Mouse (Mus musculus): Measurements from ENCODE around the gene Ppm1e. TPM values are rescaled to one million over a fixed set of nuclear protein-coding genes. Genes with fewer than 3 reads are reported as not detected.

Ppm1e gene
- polyA plus RNA-seq, 1 experiment from 2014 or later = 4.9 TPM

DNA sequence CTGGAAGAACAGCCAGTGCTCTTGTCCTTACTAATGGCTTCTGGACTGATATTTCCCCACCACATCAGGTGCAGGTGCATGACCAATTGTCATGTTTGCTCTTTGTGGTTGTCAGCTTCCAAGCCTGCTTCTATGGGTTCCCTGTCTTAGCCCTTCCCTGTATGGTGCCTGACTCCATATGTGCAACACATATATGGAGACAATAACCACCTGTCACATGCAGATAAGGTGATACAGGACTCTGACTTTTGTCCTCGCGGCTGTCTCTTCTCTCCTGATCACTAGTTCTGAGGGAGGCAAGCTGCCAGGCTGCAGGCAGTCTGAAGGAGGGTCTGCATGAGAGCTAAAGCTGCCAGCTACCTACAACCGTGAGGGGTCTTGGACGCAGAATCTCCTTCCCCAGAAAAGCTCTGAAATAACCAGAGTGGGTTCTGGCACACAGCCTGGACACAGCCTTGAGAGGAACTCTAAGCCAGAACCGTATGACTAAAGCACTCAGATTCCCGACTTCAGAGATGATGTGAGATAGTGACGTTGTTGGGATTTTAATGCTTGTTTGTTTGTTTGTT, 76.8 kb downstream of the Ppm1e start:
- 55% methylated on average over 7 of the region's 7 CpGs for WGBS
- Histone ChIP-seq H3K27me3 (ENCODE audit: control insufficient read depth, insufficient read depth, low read length) (no peaks in the 10 kb centered on the region), H3K9me3 (replicated peaks; ENCODE audit: control insufficient read depth, low read length) (0 out of 2 replicates have a peak, but pooled peaks cover 3% of the 10 kb centered on the region), H3K4me1 (ENCODE audit: control insufficient read depth, insufficient read depth, low read length) (peaks cover under 1% of the 10 kb centered on the region), H3K36me3 (ENCODE audit: control insufficient read depth, insufficient read depth) (no peaks in the 10 kb centered on the region), H3K9ac (ENCODE audit: low read length) (no peak overlapping the region), H3K27ac (ENCODE audit: low read length) (no peak overlapping the region), H3K4me3 (ENCODE audit: low read length) (no peak overlapping the region), H3K4me2 (ENCODE audit: low read depth, low read length) (no peak overlapping the region)
- ATAC-seq (replicated peaks; ENCODE audit: extremely low read depth, insufficient read depth, low FRiP score) = no peak

DNA sequence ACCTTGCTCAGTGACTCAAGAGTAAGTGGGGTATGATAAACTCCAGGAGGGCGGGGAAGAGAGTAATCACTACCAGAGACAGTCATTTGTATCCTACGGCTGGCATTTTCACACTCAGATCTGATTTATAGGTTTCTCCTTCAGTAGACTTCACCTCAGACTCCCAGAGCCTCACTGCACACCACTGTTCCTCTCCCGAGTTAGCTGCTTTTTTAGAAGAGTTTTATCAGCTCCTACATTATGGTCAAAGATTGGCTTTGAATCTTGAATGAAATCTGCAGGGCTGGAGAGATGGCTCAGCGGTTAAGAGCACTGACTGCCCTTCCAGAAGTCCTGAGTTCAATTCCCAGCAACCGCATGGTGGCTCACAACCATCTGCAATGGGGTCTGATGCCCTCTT, 79.4 kb downstream of the Ppm1e start:
- H3K36me3 ChIP-seq (ENCODE audit: control insufficient read depth, insufficient read depth) = no peaks in the 10 kb centered on the region
- H3K9ac ChIP-seq (ENCODE audit: low read length) = no peak overlapping the region
- H3K27me3 ChIP-seq (ENCODE audit: control insufficient read depth, insufficient read depth, low read length) = no peaks in the 10 kb centered on the region
- H3K27ac ChIP-seq (ENCODE audit: low read length) = no peak overlapping the region
- ATAC-seq (replicated peaks; ENCODE audit: extremely low read depth, insufficient read depth, low FRiP score) = no peak
- no peaks in the 10 kb centered on the region for H3K9me3 ChIP-seq (replicated peaks; ENCODE audit: control insufficient read depth, low read length)
- H3K4me3 ChIP-seq (ENCODE audit: low read length) = no peak overlapping the region
- H3K4me2 ChIP-seq (ENCODE audit: low read depth, low read length) = no peak overlapping the region
- 60% methylated on average over 5 of the region's 5 CpGs for WGBS
- peaks cover 13% of the 10 kb centered on the region for H3K4me1 ChIP-seq (ENCODE audit: control insufficient read depth, insufficient read depth, low read length)

DNA sequence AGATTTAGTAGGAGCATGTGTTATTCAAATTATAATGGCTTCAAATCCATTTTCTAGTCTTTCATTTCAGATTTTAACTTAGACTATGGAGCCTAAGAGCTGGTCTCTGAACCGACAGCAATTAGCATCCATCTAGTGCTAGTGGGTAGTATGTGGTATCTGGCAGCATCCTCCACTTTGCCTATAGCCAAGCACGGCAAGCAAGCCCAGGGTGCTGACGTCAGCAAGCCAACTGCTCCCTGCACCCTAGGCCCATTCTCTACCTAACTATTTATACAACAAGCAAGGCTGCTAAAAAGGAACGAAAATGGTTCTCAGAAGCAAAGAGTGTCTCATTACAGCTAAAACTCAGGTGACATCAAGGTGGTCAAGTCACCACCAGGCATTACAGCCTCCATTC, 80.0 kb downstream of the Ppm1e start:
- no peaks in the 10 kb centered on the region for H3K27me3 ChIP-seq (ENCODE audit: control insufficient read depth, insufficient read depth, low read length)
- no peaks in the 10 kb centered on the region for H3K36me3 ChIP-seq (ENCODE audit: control insufficient read depth, insufficient read depth)
- H3K9me3 ChIP-seq (replicated peaks; ENCODE audit: control insufficient read depth, low read length) = no peaks in the 10 kb centered on the region
- H3K9ac ChIP-seq (ENCODE audit: low read length) = no peak overlapping the region
- peaks cover 13% of the 10 kb centered on the region for H3K4me1 ChIP-seq (ENCODE audit: control insufficient read depth, insufficient read depth, low read length)
- ATAC-seq (replicated peaks; ENCODE audit: extremely low read depth, insufficient read depth, low FRiP score) = no peak
- H3K4me2 ChIP-seq (ENCODE audit: low read depth, low read length) = no peak overlapping the region
- no peak overlapping the region for H3K27ac ChIP-seq (ENCODE audit: low read length)
- no peak overlapping the region for H3K4me3 ChIP-seq (ENCODE audit: low read length)
- WGBS = 76% methylated on average over 4 of the region's 4 CpGs

DNA sequence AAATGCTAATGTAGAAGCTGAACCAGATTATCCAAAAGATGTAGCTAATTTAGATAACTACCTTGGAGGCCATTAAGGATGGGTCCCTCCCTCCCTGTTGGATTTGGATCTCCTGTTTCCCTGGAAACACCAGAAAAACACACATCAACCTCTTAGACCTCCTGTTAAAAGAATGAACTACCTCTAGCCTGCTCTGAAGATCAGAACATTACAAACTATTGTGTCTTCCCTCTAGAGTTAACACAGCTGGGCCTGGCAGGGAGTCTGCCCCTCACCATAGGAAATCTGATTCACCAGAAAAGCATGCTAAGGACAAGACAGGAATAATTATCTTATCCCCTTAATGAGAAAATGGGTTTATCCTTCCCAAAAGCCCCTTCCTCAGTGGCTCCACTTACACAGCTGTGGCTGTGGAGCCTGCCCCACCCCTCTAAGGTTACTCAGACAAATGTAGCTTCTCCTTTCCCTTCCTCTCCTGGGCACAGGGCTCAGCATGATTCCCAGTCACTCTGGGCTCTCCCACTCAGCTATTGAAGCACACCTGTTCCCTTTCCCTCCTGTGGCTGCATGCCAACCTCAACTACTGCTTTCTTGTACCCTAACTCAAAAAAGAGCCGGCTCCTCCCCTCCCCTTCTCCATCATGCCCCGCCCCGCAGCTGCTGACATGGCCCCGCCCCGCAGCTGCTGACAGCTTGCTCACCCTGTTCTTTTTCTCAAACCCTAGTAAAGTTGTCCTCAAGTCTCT, 82.4 kb downstream of the Ppm1e start:
- 13% methylated on average over 5 of the region's 5 CpGs for WGBS

DNA sequence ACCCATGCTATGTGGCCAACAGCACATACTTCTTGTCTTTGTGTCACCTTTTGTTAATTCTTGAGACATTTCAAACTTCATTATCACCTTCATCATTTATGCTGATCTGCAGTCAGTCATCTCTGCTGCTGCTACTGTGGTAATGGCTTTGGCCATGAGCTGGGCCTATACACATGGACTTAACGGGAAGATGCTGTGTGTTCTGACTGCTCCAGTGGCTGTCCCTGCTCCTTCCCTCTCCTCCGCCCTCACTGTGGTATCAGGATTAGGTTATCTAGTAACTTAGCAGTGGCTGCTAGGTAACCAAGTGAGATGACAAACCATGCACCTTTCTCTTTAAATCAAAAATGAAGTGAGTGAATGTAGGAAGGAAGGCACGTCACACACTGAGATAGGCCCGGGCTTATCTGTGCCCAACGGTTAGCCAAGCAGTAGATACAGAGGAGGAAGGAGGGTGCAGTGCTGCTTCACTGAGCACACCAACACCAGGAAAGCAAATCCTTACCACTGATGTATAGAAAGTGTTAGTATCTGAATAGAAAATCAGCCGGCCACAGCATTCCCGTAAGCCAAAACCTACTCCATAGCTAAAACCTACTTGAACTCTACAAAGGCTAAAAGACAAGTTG, 83.3 kb downstream of the Ppm1e start:
- Histone ChIP-seq H3K4me1 (ENCODE audit: control insufficient read depth, insufficient read depth, low read length) (peaks cover 13% of the 10 kb centered on the region), H3K9me3 (replicated peaks; ENCODE audit: control insufficient read depth, low read length) (no peaks in the 10 kb centered on the region; the same call in 1 of the 2 replicates), H3K27me3 (ENCODE audit: control insufficient read depth, insufficient read depth, low read length) (no peaks in the 10 kb centered on the region), H3K27ac (ENCODE audit: low read length) (no peak overlapping the region), H3K4me3 (ENCODE audit: low read length) (no peak overlapping the region), H3K36me3 (ENCODE audit: control insufficient read depth, insufficient read depth) (no peaks in the 10 kb centered on the region), H3K9ac (ENCODE audit: low read length) (no peak overlapping the region), H3K4me2 (ENCODE audit: low read depth, low read length) (no peak overlapping the region)
- ATAC-seq (replicated peaks; ENCODE audit: extremely low read depth, insufficient read depth, low FRiP score) = no peak
- WGBS = 58% methylated on average over 7 of the region's 7 CpGs

More for the DNA sequence above, 82.4 kb downstream of the Ppm1e start:
- H3K27me3 ChIP-seq (ENCODE audit: control insufficient read depth, insufficient read depth, low read length) = no peaks in the 10 kb centered on the region
- no peak overlapping the region for H3K4me3 ChIP-seq (ENCODE audit: low read length)
- H3K9me3 ChIP-seq (replicated peaks; ENCODE audit: control insufficient read depth, low read length) = no peaks in the 10 kb centered on the region; the same call in 1 of the 2 replicates
- H3K4me1 ChIP-seq (ENCODE audit: control insufficient read depth, insufficient read depth, low read length) = peaks cover 13% of the 10 kb centered on the region
- H3K36me3 ChIP-seq (ENCODE audit: control insufficient read depth, insufficient read depth) = no peaks in the 10 kb centered on the region
- no peak overlapping the region for H3K9ac ChIP-seq (ENCODE audit: low read length)
- H3K4me2 ChIP-seq (ENCODE audit: low read depth, low read length) = peak overlapping the region; percentile 10; the same call in 1 of the 2 replicates
- ATAC-seq (replicated peaks; ENCODE audit: extremely low read depth, insufficient read depth, low FRiP score) = no peak
- no peak overlapping the region for H3K27ac ChIP-seq (ENCODE audit: low read length)

DNA sequence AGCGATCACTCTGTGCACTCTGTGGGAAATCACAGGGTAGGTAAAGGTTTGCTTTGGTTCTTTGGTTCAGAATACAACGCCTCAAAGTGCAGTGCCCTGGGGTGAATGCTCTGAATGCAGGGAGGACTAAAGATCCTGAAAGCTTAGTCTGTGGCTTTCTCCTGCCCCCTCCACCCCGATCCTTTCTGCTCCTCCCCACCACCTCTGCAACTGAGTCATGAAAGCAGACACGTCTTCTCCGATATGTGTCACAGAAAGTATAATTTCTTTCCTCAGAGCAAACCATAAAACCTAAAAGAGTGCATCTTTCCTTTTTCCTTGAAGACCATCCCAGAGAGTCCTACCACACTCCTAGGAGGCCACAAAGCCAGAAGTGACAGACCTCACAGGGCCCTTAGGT, 86.1 kb downstream of the Ppm1e start:
- WGBS = 92% methylated on average over 5 of the region's 5 CpGs
- Histone ChIP-seq H3K4me1 (ENCODE audit: control insufficient read depth, insufficient read depth, low read length) (peaks cover 13% of the 10 kb centered on the region), H3K9ac (ENCODE audit: low read length) (no peak overlapping the region)

DNA sequence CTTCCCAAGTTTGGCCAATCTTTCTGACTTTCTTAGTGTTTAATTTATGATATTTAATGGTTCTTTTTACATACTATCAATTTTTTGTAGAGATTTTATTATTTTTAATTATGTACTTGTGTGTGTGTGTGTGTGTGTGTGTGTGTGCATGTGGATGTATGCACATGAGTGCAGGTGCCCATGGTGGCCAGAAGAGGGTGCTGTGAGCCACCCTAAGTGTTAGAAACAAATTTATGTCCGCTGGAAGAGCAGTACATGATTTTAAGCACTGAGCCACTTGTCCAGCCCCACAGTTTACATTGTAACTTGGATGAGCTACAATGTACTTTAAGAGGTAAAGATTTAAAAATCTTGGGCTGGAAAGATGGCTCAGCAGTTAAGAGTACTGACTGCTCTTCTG, 87.3 kb downstream of the Ppm1e start:
- Histone ChIP-seq H3K9me3 (replicated peaks; ENCODE audit: control insufficient read depth, low read length) (no peaks in the 10 kb centered on the region; the same call in 1 of the 2 replicates), H3K9ac (ENCODE audit: low read length) (no peak overlapping the region), H3K27me3 (ENCODE audit: control insufficient read depth, insufficient read depth, low read length) (no peaks in the 10 kb centered on the region), H3K27ac (ENCODE audit: low read length) (no peak overlapping the region), H3K36me3 (ENCODE audit: control insufficient read depth, insufficient read depth) (no peaks in the 10 kb centered on the region), H3K4me2 (ENCODE audit: low read depth, low read length) (no peak overlapping the region), H3K4me3 (ENCODE audit: low read length) (no peak overlapping the region), H3K4me1 (ENCODE audit: control insufficient read depth, insufficient read depth, low read length) (peaks cover 8% of the 10 kb centered on the region)
- ATAC-seq (replicated peaks; ENCODE audit: extremely low read depth, insufficient read depth, low FRiP score) = no peak
- WGBS = 90% methylated on average over 1 of the region's 1 CpGs

More for the DNA sequence above, 86.1 kb downstream of the Ppm1e start:
- Histone ChIP-seq H3K4me2 (ENCODE audit: low read depth, low read length) (no peak overlapping the region), H3K27me3 (ENCODE audit: control insufficient read depth, insufficient read depth, low read length) (no peaks in the 10 kb centered on the region), H3K27ac (ENCODE audit: low read length) (no peak overlapping the region), H3K36me3 (ENCODE audit: control insufficient read depth, insufficient read depth) (no peaks in the 10 kb centered on the region), H3K4me3 (ENCODE audit: low read length) (no peak overlapping the region), H3K9me3 (replicated peaks; ENCODE audit: control insufficient read depth, low read length) (no peaks in the 10 kb centered on the region; the same call in 1 of the 2 replicates)
- ATAC-seq (replicated peaks; ENCODE audit: extremely low read depth, insufficient read depth, low FRiP score) = no peak

DNA sequence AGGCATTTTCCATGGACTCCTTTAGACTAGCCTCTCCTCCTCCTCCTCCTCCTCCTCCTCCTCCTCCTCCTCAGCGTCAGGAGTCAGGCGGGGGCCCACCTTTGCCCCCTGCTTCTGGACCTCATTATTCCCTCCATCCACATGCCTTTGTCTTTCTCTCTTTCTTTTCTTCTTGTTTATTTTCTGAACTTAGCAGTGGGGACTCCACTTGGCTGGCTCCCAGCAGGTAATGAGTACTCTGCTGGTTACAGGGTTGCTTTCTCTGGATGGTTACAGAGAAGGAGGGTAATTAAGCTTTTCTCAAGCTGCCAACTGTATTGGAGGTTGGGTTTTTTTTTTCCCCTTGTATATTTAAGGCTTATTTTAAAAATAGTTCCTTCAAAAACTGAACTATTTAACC, 87.9 kb downstream of the Ppm1e start:
- H3K27me3 ChIP-seq (ENCODE audit: control insufficient read depth, insufficient read depth, low read length) = no peaks in the 10 kb centered on the region
- no peak overlapping the region for H3K4me2 ChIP-seq (ENCODE audit: low read depth, low read length)
- WGBS = 30% methylated on average over 2 of the region's 2 CpGs
- H3K9ac ChIP-seq (ENCODE audit: low read length) = no peak overlapping the region
- peaks cover 4% of the 10 kb centered on the region; the same call in 1 of the 2 replicates for H3K4me1 ChIP-seq (ENCODE audit: control insufficient read depth, insufficient read depth, low read length)
- ATAC-seq (replicated peaks; ENCODE audit: extremely low read depth, insufficient read depth, low FRiP score) = no peak
- H3K4me3 ChIP-seq (ENCODE audit: low read length) = no peak overlapping the region
- H3K36me3 ChIP-seq (ENCODE audit: control insufficient read depth, insufficient read depth) = no peaks in the 10 kb centered on the region
- no peaks in the 10 kb centered on the region; the same call in 1 of the 2 replicates for H3K9me3 ChIP-seq (replicated peaks; ENCODE audit: control insufficient read depth, low read length)
- no peak overlapping the region for H3K27ac ChIP-seq (ENCODE audit: low read length)

DNA sequence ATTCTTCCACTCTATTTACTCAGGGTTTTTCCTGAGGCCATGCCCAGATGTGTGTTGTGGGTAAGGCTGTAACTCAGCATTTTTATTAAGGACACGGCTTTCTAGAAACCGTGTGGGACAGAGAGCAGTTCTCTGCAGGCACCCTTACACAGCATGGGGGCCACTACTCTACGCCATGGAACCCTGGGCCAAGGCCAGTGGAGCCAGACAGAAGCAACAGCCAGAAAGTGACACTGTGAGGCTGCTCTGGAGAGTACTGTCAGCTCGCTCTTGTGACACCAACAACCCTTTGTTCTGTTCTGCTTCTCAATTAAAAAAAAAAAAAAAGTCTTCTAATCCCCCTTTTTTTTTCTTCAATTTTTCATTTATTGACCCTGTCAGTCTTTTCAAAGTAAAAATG, 88.4 kb downstream of the Ppm1e start:
- ATAC-seq (replicated peaks; ENCODE audit: extremely low read depth, insufficient read depth, low FRiP score) = no peak
- H3K4me2 ChIP-seq (ENCODE audit: low read depth, low read length) = no peak overlapping the region
- H3K9ac ChIP-seq (ENCODE audit: low read length) = no peak overlapping the region
- H3K4me1 ChIP-seq (ENCODE audit: control insufficient read depth, insufficient read depth, low read length) = no peaks in the 10 kb centered on the region; the same call in 1 of the 2 replicates
- no peak overlapping the region for H3K27ac ChIP-seq (ENCODE audit: low read length)
- no peak overlapping the region for H3K4me3 ChIP-seq (ENCODE audit: low read length)
- no peaks in the 10 kb centered on the region; the same call in 1 of the 2 replicates for H3K9me3 ChIP-seq (replicated peaks; ENCODE audit: control insufficient read depth, low read length)
- H3K27me3 ChIP-seq (ENCODE audit: control insufficient read depth, insufficient read depth, low read length) = no peaks in the 10 kb centered on the region
- H3K36me3 ChIP-seq (ENCODE audit: control insufficient read depth, insufficient read depth) = no peaks in the 10 kb centered on the region
- WGBS = 81% methylated on average over 4 of the region's 4 CpGs
